Mouse (Mus musculus) lung, adult 2 months (tissue): ENCODE data around the gene Arhgap30. TPM values are rescaled to one million over a fixed set of nuclear protein-coding genes. Genes with fewer than 3 reads are reported as not detected.
A peak's percentile ranks its signal among the peaks of the same experiment; 100 is the strongest.

Experiments used
- DNase-seq: peaks from one replicate; pipeline ENCODE4 v3.0.0; 2022
- H3K4me1 ChIP-seq: fragments of 200-500 bp; 2 replicates; pipeline ENCODE4 v1.6.1; 2011; ENCODE audit warnings: low read length; ENCODE audit not compliant: control insufficient read depth, insufficient read depth
- H3K4me3 ChIP-seq: fragments of 200-500 bp; replicated peaks from 2 replicates; pipeline ENCODE3; 2011; ENCODE audit warnings: low read depth, mild to moderate bottlenecking, control low read depth, low read length; ENCODE audit errors: extremely low read depth
- CTCF ChIP-seq: fragments of 200-500 bp; IDR thresholded peaks from 2 replicates; pipeline ENCODE4 v1.5.1; 2011; ENCODE audit warnings: mild to moderate bottlenecking, low read length, control low read depth; ENCODE audit not compliant: insufficient read depth
- POLR2A ChIP-seq: fragments of 200-500 bp; IDR thresholded peaks from 2 replicates; pipeline ENCODE4 v1.6.1; 2011; ENCODE audit warnings: low read depth, mild to moderate bottlenecking, control low read depth, low read length, borderline replicate concordance; ENCODE audit errors: extremely low read depth
- WGBS: fragments of 180-500 bp; shearing (Covaris S2); methylation state at CpG from one replicate; pipeline ENCODE4 v1.1.7; 2018; 5-methylcytosine and 5-hydroxymethylcytosine counted together
- polyA plus RNA-seq: library from polyadenylated mRNA; depleted of rRNA; stranded (reverse); fragments of >200 nt; gene quantifications from 2 replicates; pipeline ENCODE4 v1.2.3, GENCODE M21; 2012

Gene Arhgap30
- polyA plus RNA-seq, 1 experiment, result 17.5 TPM

GRCm38 (mm10) chr1:171419905-171420304 is 31.2 kb downstream of the Arhgap30 start:
- DNase-seq, result no peak
- H3K4me3 ChIP-seq, result no peak overlapping the region
- 76% methylated on average over 5 of the region's 5 CpGs for WGBS
- TF ChIP-seq POLR2A (no peak), CTCF (no peak)
- 0 out of 2 replicates have a peak, but pooled peaks cover 2% of the 10 kb centered on the region for H3K4me1 ChIP-seq

DNA sequence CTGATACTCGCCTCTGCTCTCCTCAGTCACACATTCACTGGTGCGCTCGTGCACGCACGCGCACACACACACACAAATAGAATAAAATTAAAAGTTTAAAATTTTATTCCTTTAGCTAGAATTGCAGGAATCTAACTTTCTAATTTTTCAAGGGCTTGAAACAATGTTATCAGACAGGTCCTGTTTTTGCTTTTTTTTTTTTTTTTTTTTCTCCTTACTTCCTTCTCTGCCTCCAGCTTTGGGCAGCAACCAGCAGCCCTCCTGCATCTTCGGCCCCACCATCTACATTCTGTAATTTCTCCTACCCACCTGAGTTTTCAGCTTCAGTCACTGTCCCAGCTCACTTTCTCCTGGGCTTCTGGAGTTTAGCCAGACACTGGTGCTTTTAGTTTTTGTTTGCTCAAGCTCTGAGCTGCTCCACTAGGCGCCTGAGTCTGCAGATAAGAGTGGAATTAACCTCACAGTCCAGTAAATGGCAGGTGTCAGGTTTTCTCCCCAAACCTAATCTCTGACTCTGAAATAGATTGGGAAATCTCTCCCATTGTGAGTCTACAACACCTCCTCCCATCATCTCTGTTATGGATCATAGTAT is 33.8 kb downstream of the Arhgap30 start:
- 76% methylated on average over 8 of the region's 8 CpGs for WGBS
- DNase-seq, result no peak
- TF ChIP-seq POLR2A, result no peak
- no peak for TF ChIP-seq CTCF
- no peak overlapping the region for H3K4me3 ChIP-seq
- peaks cover 2% of the 10 kb centered on the region; the same call in 1 of the 2 replicates for H3K4me1 ChIP-seq

- WGBS, result 36% methylated on average over 5 of the region's 5 CpGs
- Histone ChIP-seq H3K4me1 (peaks cover 2% of the 10 kb centered on the region; the same call in 1 of the 2 replicates), H3K4me3 (no peak overlapping the region)
- TF ChIP-seq POLR2A, result no peak
- no peak for TF ChIP-seq CTCF
- DNase-seq, result no peak
These were observed 35.9 kb downstream of the Arhgap30 start for GRCm38 (mm10) chr1:171424638-171425037.

- Histone ChIP-seq H3K4me1 (peaks cover 2% of the 10 kb centered on the region; the same call in 1 of the 2 replicates), H3K4me3 (no peak overlapping the region)
- 38% methylated on average over 4 of the region's 4 CpGs for WGBS
- no peak for DNase-seq
- TF ChIP-seq POLR2A (no peak), CTCF (no peak)
These were observed 36.4 kb downstream of the Arhgap30 start for GRCm38 (mm10) chr1:171425126-171425525.

GRCm38 (mm10) chr1:171432158-171432557 is 43.4 kb downstream of the Arhgap30 start:
- H3K4me3 ChIP-seq, result no peak overlapping the region
- H3K4me1 ChIP-seq, result no peaks in the 10 kb centered on the region
- TF ChIP-seq CTCF (no peak), POLR2A (no peak)
- WGBS, result 64% methylated on average over 5 of the region's 5 CpGs
- no peak for DNase-seq

DNA sequence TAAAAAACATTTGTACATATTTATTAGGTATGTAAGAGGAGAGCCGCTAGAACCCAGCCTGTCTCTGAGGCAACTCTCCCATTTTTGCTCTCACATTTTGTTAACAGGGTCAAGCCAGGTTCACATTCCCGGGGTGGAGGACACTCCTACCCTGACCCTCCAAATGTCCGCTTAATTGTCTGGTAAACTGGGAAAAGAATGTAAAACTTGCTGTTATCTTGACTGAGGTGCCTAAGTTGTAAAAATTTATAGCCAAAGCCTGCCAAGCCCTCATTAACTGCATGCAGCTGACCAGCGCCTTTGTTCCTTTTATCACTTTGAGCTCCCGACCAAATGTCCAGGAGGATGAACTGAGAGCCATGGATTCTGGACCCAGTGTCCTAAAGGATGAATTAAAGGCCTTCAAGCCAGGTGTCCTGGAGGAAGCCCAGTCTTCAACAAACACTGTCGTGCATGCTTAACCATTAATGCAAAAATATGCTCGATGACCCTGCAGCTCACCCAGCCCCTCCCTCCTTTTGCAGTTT is 46.6 kb downstream of the Arhgap30 start:
- Histone ChIP-seq H3K4me1 (peaks cover 3% of the 10 kb centered on the region; the same call in 1 of the 2 replicates), H3K4me3 (no peak overlapping the region)
- no peak for TF ChIP-seq POLR2A
- TF ChIP-seq CTCF, result no peak
- WGBS, result 51% methylated on average over 7 of the region's 7 CpGs
- no peak for DNase-seq

- DNase-seq, result no peak
- no peak for TF ChIP-seq CTCF
- TF ChIP-seq POLR2A, result no peak
- H3K4me3 ChIP-seq, result no peak overlapping the region
- peaks cover 5% of the 10 kb centered on the region; the same call in 1 of the 2 replicates for H3K4me1 ChIP-seq
- 53% methylated on average over 1 of the region's 1 CpGs for WGBS
These were observed 47.2 kb downstream of the Arhgap30 start for GRCm38 (mm10) chr1:171435974-171436373.

GRCm38 (mm10) chr1:171437264-171438013 is 48.7 kb downstream of the Arhgap30 start, which contains the start of gene F11r:
Gene F11r, plus strand, starts transcription at chr1:171437535.
- WGBS, result 2% methylated on average over 46 of the region's 46 CpGs
- TF ChIP-seq POLR2A (peak; percentile 97), CTCF (no peak)
- H3K4me1 ChIP-seq, result peaks cover 16% of the 10 kb centered on the region
- H3K4me3 ChIP-seq, result peak within 1 kb of the TSS; percentile 82
- DNase-seq, result peak; percentile 95

GRCm38 (mm10) chr1:171438014-171438670 is 49.4 kb downstream of the Arhgap30 start:
- WGBS, result 9% methylated on average over 18 of the region's 18 CpGs
- peak overlapping the region; percentile 82 for H3K4me3 ChIP-seq
- TF ChIP-seq CTCF (no peak), POLR2A (no peak)
- no peak for DNase-seq
- H3K4me1 ChIP-seq, result peaks cover 18% of the 10 kb centered on the region

DNA sequence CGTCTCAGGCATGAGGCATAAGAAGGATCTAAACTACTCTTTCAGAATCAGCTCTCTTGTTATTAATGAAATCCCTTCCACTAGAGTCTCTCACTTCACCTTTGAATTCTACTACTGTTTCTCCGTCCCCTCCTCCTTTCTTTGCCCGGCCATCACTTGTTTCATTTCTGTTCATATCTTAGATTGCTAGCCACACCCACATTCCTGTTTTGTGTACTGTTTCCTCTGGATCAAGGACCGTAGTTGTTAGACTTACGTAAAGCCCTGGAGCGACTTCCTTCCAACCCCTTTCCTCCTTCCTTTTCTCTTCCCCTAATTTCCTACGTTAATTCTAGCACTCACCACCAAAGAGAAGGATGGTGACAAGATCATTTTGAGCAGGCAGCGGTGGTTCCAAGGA is 50.3 kb downstream of the Arhgap30 start:
- TF ChIP-seq CTCF (no peak), POLR2A (no peak)
- DNase-seq, result no peak
- Histone ChIP-seq H3K4me3 (peak overlapping the region; percentile 82), H3K4me1 (peaks cover 22% of the 10 kb centered on the region)
- WGBS, result 14% methylated on average over 8 of the region's 8 CpGs
